Mouse (Mus musculus) heart, adult 2 months (tissue): ENCODE data around the gene Fnbp1. TPM values are rescaled to one million over a fixed set of nuclear protein-coding genes. Genes with fewer than 3 reads are reported as not detected.

Source experiments
- DNase-seq, 2 experiments: peaks; one replicate each; pipeline ENCODE4 v3.0.0; 2021
- H3K27ac ChIP-seq: fragments of 200-600 bp; 2 replicates; pipeline ENCODE4 v1.8.1; 2022
- H3K27me3 ChIP-seq: fragments of 200-500 bp; 2 replicates; pipeline ENCODE4 v1.6.1; 2012; ENCODE audit warnings: mild to moderate bottlenecking, low read length, inconsistent platforms, mixed read lengths; ENCODE audit not compliant: control insufficient read depth, insufficient read depth
- H3K36me3 ChIP-seq: fragments of 200-500 bp; 2 replicates; pipeline ENCODE4 v1.6.1; 2012; ENCODE audit warnings: low read length, inconsistent platforms; ENCODE audit not compliant: control insufficient read depth, insufficient read depth
- H3K4me1 ChIP-seq: fragments of 200-500 bp; 2 replicates; pipeline ENCODE4 v1.6.1; 2011; ENCODE audit warnings: low read length; ENCODE audit not compliant: control insufficient read depth, insufficient read depth
- H3K4me3 ChIP-seq: fragments of 200-600 bp; 2 replicates; pipeline ENCODE4 v1.8.1; 2022
- H3K79me2 ChIP-seq: fragments of 200-500 bp; replicated peaks from 2 replicates; pipeline ENCODE4 v1.6.1; 2012; ENCODE audit warnings: mild to moderate bottlenecking, inconsistent platforms, low read length, moderate library complexity, mixed read lengths; ENCODE audit not compliant: control insufficient read depth, insufficient read depth
- H3K9ac ChIP-seq: fragments of 200-500 bp; 2 replicates; pipeline ENCODE4 v1.6.1; 2012; ENCODE audit warnings: low read depth, mild to moderate bottlenecking, control low read depth, inconsistent platforms, low read length, mixed read lengths
- CTCF ChIP-seq: fragments of 200-600 bp; IDR thresholded peaks from 2 replicates; pipeline ENCODE4 v1.8.1; 2022; ENCODE audit warnings: antibody characterized with exemption, mild to moderate bottlenecking, moderate library complexity
- EP300 ChIP-seq: fragments of 200-500 bp; IDR thresholded peaks from 2 replicates; pipeline ENCODE4 v1.6.1; 2011; ENCODE audit warnings: low read depth, low read length, control low read depth; ENCODE audit not compliant: insufficient read depth
- POLR2A ChIP-seq: fragments of 200-500 bp; IDR thresholded peaks from 2 replicates; pipeline ENCODE4 v1.6.1; 2011; ENCODE audit warnings: mild to moderate bottlenecking, low read depth, low read length, control low read depth; ENCODE audit not compliant: insufficient read depth
- whole genome bisulfite sequencing: fragments of 180-500 bp; shearing (Covaris S2); methylation state at CpG from one replicate; pipeline ENCODE4 v1.1.7; 2018; 5-methylcytosine and 5-hydroxymethylcytosine counted together
- intact Hi-C: fragments of 180-260 bp; cut with DNase I; formaldehyde crosslinking; loops from one replicate; pipeline ENCODE4 v1.15.1; 2025
- polyA plus RNA-seq: library from polyadenylated mRNA; depleted of rRNA; stranded (reverse); fragments of >200 nt; gene quantifications from 2 replicates; pipeline ENCODE4 v1.2.3, GENCODE M21; 2012
- total RNA-seq, 2 experiments: library from RNA; stranded (reverse); gene quantifications; 2 replicates each; pipeline ENCODE4 v1.2.3; 2021

Fnbp1 gene
- total and polyA plus RNA-seq, 3 experiments: 40.3 to 53.6 (median 49.0) TPM

DNA sequence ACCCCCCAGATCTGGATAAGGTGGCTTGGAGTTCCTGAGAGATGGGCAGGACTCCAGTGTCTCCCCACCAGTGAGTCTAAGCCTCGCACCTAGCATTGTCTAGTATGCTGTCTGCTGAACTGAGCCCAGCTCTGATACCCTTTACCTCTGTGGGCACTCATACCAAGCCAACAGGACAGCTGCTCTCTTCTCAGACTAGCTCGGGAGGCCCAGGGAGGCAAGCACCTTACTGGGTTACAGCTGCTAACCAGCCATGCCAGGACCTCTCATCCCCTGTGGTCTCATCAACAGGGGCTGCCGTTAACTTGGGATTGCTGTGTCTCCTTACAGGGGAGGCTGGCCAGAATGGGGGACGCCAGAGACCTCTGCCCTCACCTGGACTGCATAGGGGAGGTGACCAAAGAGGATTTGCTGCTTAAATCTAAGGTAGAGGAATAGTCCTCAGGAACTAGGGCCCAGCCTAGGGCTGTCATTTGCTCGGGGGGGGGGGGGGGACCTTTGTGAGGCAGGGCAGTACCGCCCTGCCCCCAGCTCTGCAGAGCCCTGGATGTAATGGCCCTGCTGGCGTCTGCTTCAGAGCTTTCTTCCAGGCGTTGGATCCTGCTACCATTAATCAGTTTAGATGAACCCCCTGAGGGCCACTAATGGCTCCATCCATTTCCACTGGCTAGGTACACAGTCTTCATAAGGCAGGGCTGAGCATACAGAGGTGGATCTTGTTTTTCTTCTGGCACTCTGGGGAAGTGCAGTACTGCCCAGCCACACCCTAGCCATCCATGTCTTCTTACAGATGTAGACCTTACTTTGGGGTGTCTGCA is 143.2 kb downstream of the Fnbp1 start:
- Histone ChIP-seq H3K9ac (no peak overlapping the region), H3K27me3 (no peaks in the 10 kb centered on the region), H3K4me3 (no peak overlapping the region), H3K36me3 (no peaks in the 10 kb centered on the region), H3K79me2 (no peaks in the 10 kb centered on the region), H3K27ac (no peak overlapping the region), H3K4me1 (no peaks in the 10 kb centered on the region)
- no peak for DNase-seq
- TF ChIP-seq CTCF (no peak), POLR2A (no peak), EP300 (no peak)
- 84% methylated on average over 8 of the region's 8 CpGs for WGBS
- intact Hi-C loops: no loop called here

DNA sequence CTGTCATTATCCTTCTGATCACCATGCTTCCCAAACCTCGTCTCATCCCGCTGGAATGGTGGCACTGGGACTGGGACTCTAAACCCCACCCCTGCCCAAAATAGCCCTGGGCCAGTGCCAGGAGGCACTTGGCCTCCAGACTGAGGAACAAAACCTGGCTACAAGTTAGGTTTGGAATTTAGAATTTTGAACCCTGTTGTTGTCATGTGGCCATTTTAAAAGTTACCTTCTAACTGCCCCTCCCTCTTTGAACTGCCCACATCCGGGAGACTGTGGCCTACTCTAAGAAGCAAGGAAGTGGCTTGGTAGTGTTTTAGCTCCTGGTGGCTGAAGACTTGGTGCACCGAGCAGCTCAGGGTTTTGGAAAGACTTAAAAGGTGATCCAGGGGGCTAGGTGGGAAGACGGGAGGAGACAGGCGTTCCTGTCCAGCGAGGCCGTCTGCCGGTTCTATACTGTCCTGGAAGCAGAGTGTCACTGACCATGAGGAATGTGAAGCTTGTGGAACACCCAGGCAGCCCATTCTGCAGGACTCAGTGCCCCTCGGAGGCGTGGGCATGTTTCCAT is 146.3 kb downstream of the Fnbp1 start:
- H3K27ac ChIP-seq: peak overlapping the region; percentile 84
- TF ChIP-seq CTCF: no peak
- no peak for TF ChIP-seq EP300
- peak; percentile 33; the same call in 1 of the 2 replicates for TF ChIP-seq POLR2A
- H3K4me1 ChIP-seq: no peaks in the 10 kb centered on the region
- no peaks in the 10 kb centered on the region for H3K27me3 ChIP-seq
- 57% methylated on average over 11 of the region's 11 CpGs for WGBS
- peak overlapping the region; percentile 43 for H3K9ac ChIP-seq
- DNase-seq: peak; percentile 68 to 69
- no peaks in the 10 kb centered on the region for H3K79me2 ChIP-seq
- intact Hi-C loops: no loop called here
- H3K36me3 ChIP-seq: no peaks in the 10 kb centered on the region
- peak overlapping the region; percentile 46 for H3K4me3 ChIP-seq

DNA sequence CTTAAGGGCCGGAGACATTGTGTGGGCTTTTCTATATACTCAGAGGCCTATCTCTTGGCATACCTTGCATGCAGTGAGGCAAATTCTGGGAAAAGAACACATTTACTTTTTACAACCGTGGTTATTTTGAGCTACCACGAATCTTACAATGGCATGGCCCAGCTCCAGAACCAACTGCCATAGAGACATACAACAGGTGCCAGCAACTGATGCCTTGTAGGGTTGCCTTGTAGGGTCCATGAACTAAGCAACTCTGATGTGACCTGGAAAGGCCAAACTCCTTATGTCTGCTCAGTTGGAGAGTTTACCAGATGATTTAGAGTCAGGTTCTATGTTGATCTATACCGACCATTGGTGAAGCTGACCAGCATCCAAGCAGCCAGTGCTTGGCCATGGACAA is 147.0 kb downstream of the Fnbp1 start:
- 67% methylated on average over 4 of the region's 4 CpGs for WGBS
- Histone ChIP-seq H3K27me3 (no peaks in the 10 kb centered on the region), H3K4me3 (no peak overlapping the region), H3K4me1 (no peaks in the 10 kb centered on the region), H3K27ac (peak overlapping the region; percentile 84; the same call in 1 of the 2 replicates), H3K36me3 (no peaks in the 10 kb centered on the region), H3K79me2 (no peaks in the 10 kb centered on the region), H3K9ac (no peak overlapping the region)
- DNase-seq: no peak
- intact Hi-C loops: no loop called here
- TF ChIP-seq EP300 (no peak), CTCF (no peak), POLR2A (no peak)

DNA sequence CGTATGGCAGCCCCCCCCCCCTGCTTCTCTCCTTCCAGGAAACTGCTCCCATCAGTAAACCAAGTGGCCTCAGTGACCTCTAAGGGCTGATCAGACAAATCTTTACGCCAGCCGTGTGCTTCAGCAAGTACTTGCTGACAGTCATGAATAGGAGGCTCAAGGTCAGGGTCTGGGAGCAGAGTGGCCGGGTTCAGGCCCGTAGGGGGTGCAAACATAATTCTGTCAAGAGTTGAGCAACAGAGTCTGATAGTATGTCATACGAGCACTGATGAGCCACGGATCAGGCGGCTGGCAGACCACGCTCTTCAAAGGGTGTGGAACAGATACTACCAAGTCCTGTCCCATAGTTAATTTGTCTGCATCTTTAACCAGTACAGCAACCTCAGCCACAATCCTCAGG is 151.6 kb downstream of the Fnbp1 start:
- H3K36me3 ChIP-seq: no peaks in the 10 kb centered on the region
- no peak overlapping the region for H3K27ac ChIP-seq
- no peak overlapping the region for H3K9ac ChIP-seq
- intact Hi-C loops: no loop called here
- no peaks in the 10 kb centered on the region for H3K4me1 ChIP-seq
- no peaks in the 10 kb centered on the region for H3K27me3 ChIP-seq
- no peak for DNase-seq
- no peak for TF ChIP-seq CTCF
- TF ChIP-seq EP300: no peak
- no peak for TF ChIP-seq POLR2A
- H3K4me3 ChIP-seq: no peak overlapping the region
- no peaks in the 10 kb centered on the region for H3K79me2 ChIP-seq
- 84% methylated on average over 9 of the region's 9 CpGs for WGBS

DNA sequence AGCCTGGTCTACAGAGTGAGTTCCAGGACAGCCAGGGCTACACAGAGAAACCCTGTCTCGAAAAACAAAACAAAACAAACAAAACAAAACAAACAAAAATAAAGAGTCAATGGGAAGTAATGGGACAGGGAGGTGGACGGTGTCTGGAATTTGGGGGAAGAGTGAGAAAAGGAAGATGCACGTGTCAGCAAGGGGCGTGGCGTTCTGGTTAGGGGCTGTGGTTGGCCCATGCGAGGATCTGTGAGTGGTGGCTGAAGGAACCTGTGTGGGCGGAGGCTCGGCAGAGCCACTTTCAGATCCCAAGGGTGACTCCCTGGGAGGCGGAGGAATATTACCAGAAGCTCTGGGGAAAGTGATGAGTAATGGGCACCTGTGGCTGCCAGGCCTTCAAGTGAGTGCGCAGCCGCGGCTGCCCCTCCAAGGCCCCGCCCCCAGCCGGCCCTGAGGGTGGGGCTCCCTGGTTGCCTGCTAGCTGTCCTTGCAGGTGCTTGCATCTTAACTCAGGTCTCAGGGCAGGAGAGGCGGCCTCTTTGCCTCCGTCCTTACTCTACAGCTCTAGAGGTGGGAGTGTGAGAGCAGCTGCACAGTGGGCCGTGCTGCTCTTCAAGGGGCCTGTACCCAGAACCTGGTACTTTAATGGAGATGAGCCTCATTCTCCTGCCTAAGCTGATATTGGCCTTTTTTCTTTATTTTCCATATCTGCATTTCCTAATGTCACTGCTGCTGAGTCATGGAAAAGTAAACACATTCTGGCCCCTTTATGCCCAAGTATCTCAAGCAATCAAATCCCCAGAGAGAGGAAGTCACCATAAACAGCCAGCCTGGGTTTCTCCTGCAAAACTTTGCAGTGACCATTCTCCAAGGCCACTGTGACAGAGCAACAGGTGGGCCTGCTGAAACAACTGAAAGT is 156.4 kb downstream of the Fnbp1 start:
- H3K79me2 ChIP-seq: 0 out of 2 replicates have a peak, but pooled peaks cover 2% of the 10 kb centered on the region
- no peak overlapping the region for H3K27ac ChIP-seq
- no peak overlapping the region for H3K9ac ChIP-seq
- H3K4me3 ChIP-seq: no peak overlapping the region
- DNase-seq: peak in 1 of 2 experiments; percentile 49
- intact Hi-C loops: loop anchor here (10.0 kb wide), 1 partner anchor 1181 kb away; the partner anchor contains the start of gene Slc27a4
- peaks cover 3% of the 10 kb centered on the region; the same call in 1 of the 2 replicates for H3K4me1 ChIP-seq
- H3K36me3 ChIP-seq: no peaks in the 10 kb centered on the region
- no peaks in the 10 kb centered on the region for H3K27me3 ChIP-seq
- WGBS: 37% methylated on average over 17 of the region's 17 CpGs
- no peak for TF ChIP-seq CTCF
- no peak for TF ChIP-seq POLR2A
- TF ChIP-seq EP300: no peak
